Mouse (Mus musculus) cerebellum, adult 11 months (tissue): ENCODE measurements around the gene Tma7.

ENCODE experiments used
- DNase-seq: peaks from one replicate; pipeline ENCODE4 v3.0.0; 2022

Tma7 gene

DNA sequence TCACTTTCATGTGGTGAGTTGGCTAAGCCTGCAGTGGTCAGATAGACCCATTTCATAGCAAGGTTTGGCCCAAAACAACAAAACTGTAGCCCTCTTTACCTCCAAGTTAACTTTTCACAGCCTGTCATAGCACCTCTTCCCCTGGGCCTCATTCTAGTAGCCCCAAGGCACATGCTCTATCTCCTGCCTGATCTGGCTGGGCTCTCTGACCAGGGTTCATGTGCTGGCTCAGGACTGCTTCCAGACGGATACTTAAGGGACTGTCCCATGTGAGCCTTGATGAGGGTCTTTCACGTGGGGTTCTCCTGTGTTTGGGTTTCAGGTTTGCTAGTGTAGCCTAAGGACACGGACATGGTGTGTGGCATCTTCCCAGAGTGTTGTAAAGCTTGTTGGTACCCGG is 42.7 kb downstream of the Tma7 start:
- no peak for DNase-seq

DNA sequence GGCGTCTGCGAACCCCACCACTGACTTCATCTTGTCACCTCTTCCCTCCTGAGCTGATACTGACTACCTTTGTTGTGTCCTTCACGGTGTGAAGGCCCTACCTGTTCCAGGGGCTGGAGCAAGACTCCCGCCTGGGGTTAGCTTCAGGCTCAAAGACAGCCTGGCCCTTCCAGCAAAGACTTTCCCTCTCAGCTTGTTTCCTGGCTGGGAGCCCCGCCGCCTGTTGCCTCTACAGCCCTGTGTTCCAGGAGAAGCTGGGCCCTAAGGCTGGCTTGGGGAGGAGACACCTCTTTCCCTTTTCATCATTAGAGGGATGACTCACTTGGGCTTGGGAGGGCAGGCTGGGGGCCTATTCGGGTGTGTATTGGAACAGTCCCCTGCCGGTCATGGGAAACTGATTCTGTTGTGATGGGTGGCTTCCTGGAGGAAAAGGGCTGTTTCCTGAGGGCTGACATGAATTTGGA is 43.5 kb downstream of the Tma7 start:
- peak; percentile 65 for DNase-seq

DNA sequence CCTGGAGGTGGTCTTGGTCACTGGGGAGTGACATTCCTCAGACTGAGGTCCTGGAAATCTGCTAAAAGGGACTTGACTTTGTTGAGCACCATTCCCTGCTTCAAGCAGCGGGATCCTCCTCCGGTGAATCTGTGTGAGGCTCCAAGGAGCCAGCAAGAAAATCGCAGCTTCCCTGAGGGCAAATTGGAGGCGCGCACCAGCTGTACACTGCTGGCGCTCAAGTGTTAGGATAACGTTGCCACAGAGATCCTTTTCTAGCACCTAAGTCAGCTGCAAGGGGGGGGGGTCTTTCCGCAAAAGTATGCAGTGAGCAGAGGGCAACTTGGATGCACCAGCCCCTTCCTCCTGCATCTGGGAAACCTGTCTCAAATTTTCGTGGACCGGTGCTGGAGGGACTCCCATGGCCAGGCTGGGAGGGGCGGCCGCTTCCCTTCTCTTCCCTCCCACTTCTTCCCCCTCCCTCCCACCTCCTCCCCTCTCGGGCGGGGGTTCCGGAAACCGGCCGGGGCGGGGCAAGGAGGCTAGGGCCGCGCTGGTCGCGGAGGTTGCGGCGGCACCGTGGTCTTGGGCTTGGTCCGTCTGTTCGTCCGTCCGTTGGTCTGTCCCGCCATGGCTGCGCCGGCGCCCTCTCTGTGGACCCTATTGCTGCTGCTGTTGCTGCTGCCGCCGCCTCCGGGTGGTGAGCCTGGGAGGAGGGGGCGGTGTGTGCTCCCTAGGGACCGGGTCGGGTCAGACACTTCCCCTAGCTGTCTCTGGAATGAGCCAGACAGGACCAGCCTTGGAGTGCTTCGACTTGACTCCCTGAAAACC is 44.1 kb downstream of the Tma7 start, which contains the start of gene Shisa5:
Gene Shisa5 (plus strand): TSS at position 480 of the 810 bp plus-strand sequence.
- no peak for DNase-seq

DNA sequence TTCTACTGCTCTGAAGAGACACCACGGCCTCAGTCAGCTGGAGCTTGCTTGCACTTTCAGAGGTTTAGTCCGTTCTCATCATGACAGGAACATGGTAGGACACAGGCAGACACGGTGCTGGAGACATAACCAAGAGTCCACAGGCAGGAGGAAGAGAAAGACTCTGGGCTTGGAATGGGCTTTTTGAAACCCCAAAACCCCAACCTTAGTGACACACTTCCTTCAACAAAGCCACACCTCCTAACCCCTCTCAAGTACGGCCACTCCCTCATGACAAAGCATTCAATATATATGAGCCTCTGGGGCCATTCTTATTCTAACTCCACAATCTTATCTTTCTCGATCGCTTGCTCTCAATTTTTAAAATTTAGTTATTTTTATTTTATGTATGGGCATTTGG is 50.0 kb downstream of the Tma7 start:
- no peak for DNase-seq

DNA sequence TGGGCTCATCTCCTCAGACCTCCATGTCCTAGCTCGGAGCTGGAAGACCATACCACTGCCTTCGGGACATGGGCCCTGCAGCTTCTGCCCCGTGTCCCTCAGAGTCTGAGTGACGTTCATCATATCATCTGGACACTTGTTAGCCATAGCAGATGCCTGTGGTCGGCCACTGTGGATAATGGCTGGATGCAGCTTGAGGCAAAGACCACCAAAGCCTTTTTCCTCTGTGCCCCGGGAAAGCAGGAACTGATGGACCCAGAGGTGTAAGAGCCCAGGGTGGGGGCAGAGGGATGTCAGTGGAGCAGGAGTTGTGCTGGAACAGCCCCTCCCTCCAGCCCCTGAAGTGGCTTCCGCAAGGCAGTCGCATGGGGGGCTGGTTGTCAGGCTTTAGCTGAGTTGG is 50.7 kb downstream of the Tma7 start:
- DNase-seq, result no peak

DNA sequence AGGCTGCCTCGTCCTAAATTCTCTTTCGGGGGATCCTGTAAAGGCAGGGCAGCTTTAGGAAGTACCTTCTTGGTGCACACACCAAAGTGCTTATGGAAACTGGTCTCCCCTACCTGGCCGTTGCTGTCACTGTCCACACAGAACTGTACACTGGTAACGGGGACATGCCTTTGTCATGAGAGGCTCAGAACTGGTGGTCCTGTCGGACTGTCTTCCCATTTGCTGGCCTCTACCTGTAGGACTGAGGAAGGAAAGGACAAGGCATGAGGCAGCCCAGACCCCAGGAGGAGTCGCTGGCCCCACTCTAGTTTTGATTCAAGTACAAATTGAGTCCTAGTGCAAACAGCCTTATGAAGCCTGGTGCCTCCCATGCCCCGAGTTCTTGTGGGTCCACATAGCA is 51.4 kb downstream of the Tma7 start:
- DNase-seq, result no peak

DNA sequence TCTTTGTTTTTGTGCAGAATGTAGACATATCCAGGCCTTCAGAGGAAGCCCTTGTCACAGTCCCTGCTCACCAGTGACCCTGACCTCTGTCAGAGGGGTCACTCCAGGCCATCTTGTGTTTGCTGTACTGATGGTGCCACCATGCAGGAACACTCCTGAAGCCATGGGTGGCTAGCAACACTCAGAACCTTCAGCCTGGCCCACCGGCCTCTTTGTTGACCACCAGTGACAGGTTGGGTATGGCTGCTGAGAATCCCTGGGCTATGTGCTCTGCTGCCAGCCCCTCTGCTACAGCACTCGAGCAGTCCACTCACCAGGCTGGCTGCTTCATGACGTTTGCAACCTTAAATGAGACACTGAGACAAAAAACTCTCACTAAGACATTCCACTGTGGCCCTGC is 52.1 kb downstream of the Tma7 start:
- no peak for DNase-seq

DNA sequence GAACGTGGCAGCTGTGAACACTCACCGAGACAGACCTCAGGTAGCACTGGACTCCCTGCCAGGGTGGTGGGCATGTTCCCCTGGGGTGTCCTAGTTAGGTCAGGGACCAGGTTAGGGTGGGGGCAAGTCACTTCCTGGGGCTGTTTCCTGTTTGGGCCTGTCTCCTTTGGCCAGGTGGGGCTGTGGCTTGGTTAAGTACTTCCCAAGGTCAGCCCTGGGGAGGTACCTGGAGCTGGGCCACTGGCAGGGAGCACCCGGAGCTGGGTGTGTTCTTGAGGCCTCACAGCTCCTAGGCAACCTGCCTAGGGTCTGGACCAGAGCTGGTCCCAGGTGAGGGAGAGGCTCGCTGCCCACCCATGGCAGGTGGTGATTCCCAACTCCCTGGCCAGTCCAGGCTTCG is 53.5 kb downstream of the Tma7 start:
- no peak for DNase-seq

DNA sequence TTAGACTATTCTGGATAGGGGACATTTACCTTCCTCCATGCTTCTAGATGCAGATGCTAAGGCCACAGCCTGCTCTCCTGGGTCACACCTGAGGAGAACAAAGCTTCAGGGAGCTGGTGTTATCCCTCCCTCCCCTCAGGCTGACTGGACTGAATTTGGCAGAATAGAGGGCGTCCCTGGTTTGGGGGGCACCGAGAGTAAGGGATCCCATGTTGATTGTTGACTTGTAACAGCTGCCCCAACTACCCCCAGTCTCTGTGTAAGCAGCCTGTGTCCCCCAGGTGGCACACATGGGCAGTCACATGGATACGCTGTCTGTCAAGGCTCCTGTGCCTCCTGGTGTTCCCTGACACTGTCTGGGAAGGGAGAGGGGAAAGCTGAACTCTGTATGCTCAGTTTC is 54.0 kb downstream of the Tma7 start:
- no peak for DNase-seq

DNA sequence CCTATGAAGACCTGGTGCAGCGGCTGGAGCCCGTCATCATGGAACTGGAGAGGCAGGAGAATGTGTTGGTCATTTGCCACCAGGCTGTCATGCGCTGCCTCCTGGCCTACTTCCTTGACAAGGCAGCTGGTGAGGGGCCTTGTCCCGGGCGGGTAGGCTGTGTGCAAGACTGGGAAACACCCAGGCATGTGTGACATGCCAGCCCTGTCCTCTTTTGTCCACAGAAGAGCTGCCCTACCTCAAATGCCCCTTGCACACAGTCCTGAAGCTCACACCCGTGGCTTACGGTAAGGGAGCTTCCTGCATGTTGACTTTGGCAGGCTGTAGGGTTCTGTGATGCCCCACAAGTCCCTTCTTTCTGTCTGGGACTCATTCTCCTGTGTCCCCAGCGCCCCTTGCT is 54.9 kb downstream of the Tma7 start:
- no peak for DNase-seq
